24 mouse cellular contexts compared by ENCODE assay signal in genomic region chr13:89709497-89710201, GRCm38 (mm10). TPM values are rescaled to one million over a fixed set of nuclear protein-coding genes. Genes with fewer than 3 reads are reported as not detected.
DNase-seq lines count a peak whose midpoint lies in the region; ATAC-seq lines count a peak whose summit lies in the region.
"Had no signal": no experiment of that assay in that cellular context is flagged by ENCODE, and none has a peak within 500 bp of the region (broad histone marks: within the 10 kb centered on the region; RNA-seq: fewer than 3 reads in every experiment).

No protein-coding gene starts in this region.

- no peaks in the 10 kb centered on the region for H3K27me3 ChIP-seq in intestine, embryonic 15.5 days (replicated peaks)
- H3K27me3 ChIP-seq in intestine, embryonic 16.5 days (replicated peaks; ENCODE audit: control insufficient read depth, insufficient read depth, low read length): no peaks in the 10 kb centered on the region
- H3K27me3 ChIP-seq in liver, embryonic 15.5 days: no peaks in the 10 kb centered on the region
- no peaks in the 10 kb centered on the region for H3K27me3 ChIP-seq in stomach, embryonic 16.5 days (ENCODE audit: control insufficient read depth, insufficient read depth, low read length)
- H3K27me3 ChIP-seq: forebrain, embryonic 13.5 days; kidney, embryonic 15.5 days; limb, embryonic 13.5 days; lung, embryonic 15.5 days had no signal

- WGBS in intestine, embryonic 15.5 days: 51% methylated on average over 4 of the region's 4 CpGs
- WGBS in intestine, embryonic 16.5 days: 51% methylated on average over 4 of the region's 4 CpGs
- 42% methylated on average over 4 of the region's 4 CpGs for WGBS in liver, embryonic 15.5 days (ENCODE audit: insufficient replicate concordance)
- WGBS in stomach, embryonic 16.5 days: 42% methylated on average over 4 of the region's 4 CpGs

- no peak overlapping the region for H3K4me2 ChIP-seq in intestine, embryonic 15.5 days (replicated peaks)
- H3K4me2 ChIP-seq in intestine, embryonic 16.5 days (ENCODE audit: low read depth, low read length): no peak overlapping the region
- no peak overlapping the region for H3K4me2 ChIP-seq in liver, embryonic 15.5 days
- no peak overlapping the region for H3K4me2 ChIP-seq in stomach, embryonic 16.5 days (ENCODE audit: low read depth, low read length)
- H3K4me2 ChIP-seq: forebrain, embryonic 13.5 days; kidney, embryonic 15.5 days; limb, embryonic 13.5 days; lung, embryonic 15.5 days; midbrain, embryonic 11.5 days had no signal

- DNase-seq in thymus, postnatal 0 days (ENCODE audit: low spot score): no peak
- DNase-seq in gastrocnemius, adult 8-10 months (ENCODE audit: low spot score in 2 of 2): no peak
- DNase-seq: adrenal gland, postnatal 10 days; B cell, adult 2 months; cerebellum, adult 8-10 months; cerebellum, postnatal 25 days; gastrocnemius, postnatal 14 days; heart, postnatal 14 days; kidney, adult 18-20 months; kidney, postnatal 25 days; lung, postnatal 36 days; thymus, adult 2 months had no signal

- H3K4me3 ChIP-seq in intestine, embryonic 15.5 days (replicated peaks): no peak overlapping the region
- H3K4me3 ChIP-seq in intestine, embryonic 16.5 days (ENCODE audit: low read length): no peak overlapping the region
- no peak overlapping the region for H3K4me3 ChIP-seq in liver, embryonic 15.5 days (replicated peaks)
- no peak overlapping the region for H3K4me3 ChIP-seq in stomach, embryonic 16.5 days (replicated peaks; ENCODE audit: low read length)
- H3K4me3 ChIP-seq: forebrain, embryonic 13.5 days; kidney, embryonic 15.5 days; layer of hippocampus, adult 2 months; limb, embryonic 13.5 days; lung, embryonic 15.5 days had no signal

- ATAC-seq in intestine, embryonic 15.5 days: peak; percentile 93
- ATAC-seq in intestine, embryonic 16.5 days: peak; percentile 89
- ATAC-seq in liver, embryonic 15.5 days (ENCODE audit: insufficient read depth): peak; percentile 70
- ATAC-seq in stomach, embryonic 16.5 days (ENCODE audit: insufficient read depth, low FRiP score): peak; percentile 68; the same call in 1 of the 2 replicates
- ATAC-seq: forebrain, embryonic 13.5 days; hindbrain, embryonic 16.5 days; midbrain, embryonic 16.5 days had no signal

- no peaks in the 10 kb centered on the region for H3K4me1 ChIP-seq in intestine, embryonic 15.5 days (replicated peaks)
- no peaks in the 10 kb centered on the region for H3K4me1 ChIP-seq in intestine, embryonic 16.5 days (ENCODE audit: control insufficient read depth, insufficient read depth, low read length)
- no peaks in the 10 kb centered on the region for H3K4me1 ChIP-seq in liver, embryonic 15.5 days (replicated peaks)
- no peaks in the 10 kb centered on the region for H3K4me1 ChIP-seq in stomach, embryonic 16.5 days (ENCODE audit: control insufficient read depth, insufficient read depth, low read length)
- H3K4me1 ChIP-seq: forebrain, embryonic 13.5 days; kidney, embryonic 15.5 days; lung, embryonic 15.5 days had no signal

- H3K9ac ChIP-seq in intestine, embryonic 15.5 days: no peak overlapping the region
- no peak overlapping the region for H3K9ac ChIP-seq in intestine, embryonic 16.5 days (ENCODE audit: low read depth, low read length)
- no peak overlapping the region for H3K9ac ChIP-seq in liver, embryonic 15.5 days
- no peak overlapping the region for H3K9ac ChIP-seq in stomach, embryonic 16.5 days (ENCODE audit: low read length)
- H3K9ac ChIP-seq: forebrain, embryonic 13.5 days; kidney, embryonic 15.5 days; limb, embryonic 13.5 days; lung, embryonic 15.5 days had no signal

- no peaks in the 10 kb centered on the region for H3K9me3 ChIP-seq in intestine, embryonic 15.5 days
- no peaks in the 10 kb centered on the region for H3K9me3 ChIP-seq in intestine, embryonic 16.5 days (ENCODE audit: control insufficient read depth, low read length)
- H3K9me3 ChIP-seq in liver, embryonic 15.5 days (replicated peaks): no peaks in the 10 kb centered on the region
- H3K9me3 ChIP-seq in stomach, embryonic 16.5 days (replicated peaks; ENCODE audit: control insufficient read depth, low read length): no peaks in the 10 kb centered on the region
- H3K9me3 ChIP-seq: forebrain, embryonic 13.5 days; kidney, embryonic 15.5 days; limb, embryonic 13.5 days; lung, embryonic 15.5 days had no signal

- H3K36me3 ChIP-seq in intestine, embryonic 15.5 days: 0 out of 2 replicates have a peak, but pooled peaks cover 4% of the 10 kb centered on the region
- no peaks in the 10 kb centered on the region for H3K36me3 ChIP-seq in intestine, embryonic 16.5 days (ENCODE audit: control insufficient read depth, insufficient read depth, low read length)
- H3K36me3 ChIP-seq in liver, embryonic 15.5 days (replicated peaks): no peaks in the 10 kb centered on the region
- H3K36me3 ChIP-seq in stomach, embryonic 16.5 days (ENCODE audit: control insufficient read depth, insufficient read depth, low read length): 0 out of 2 replicates have a peak, but pooled peaks cover 4% of the 10 kb centered on the region

- no peak overlapping the region for H3K27ac ChIP-seq in intestine, embryonic 15.5 days
- H3K27ac ChIP-seq in intestine, embryonic 16.5 days (ENCODE audit: low read length): no peak overlapping the region
- H3K27ac ChIP-seq in liver, embryonic 15.5 days (replicated peaks): no peak overlapping the region
- H3K27ac ChIP-seq in stomach, embryonic 16.5 days (ENCODE audit: low read length): no peak overlapping the region
- H3K27ac ChIP-seq: forebrain, embryonic 13.5 days; kidney, embryonic 15.5 days; layer of hippocampus, adult 2 months; limb, embryonic 13.5 days had no signal

RNA-seq across cellular contexts. Expression of gene Vcan, which starts 32.7 kb away (rescaled TPM):
- polyA plus RNA-seq in intestine, embryonic 15.5 days (2015; fragmentation: Nextera tagmentation; extraction: Ambion mirVana): 25.8 and 30.9 TPM in 2 replicates
- polyA plus RNA-seq in intestine, embryonic 16.5 days (2015; fragmentation: Nextera tagmentation; extraction: Ambion mirVana): 13.3 and 15.6 TPM in 2 replicates
- polyA plus RNA-seq in liver, embryonic 15.5 days (2015; fragmentation: Nextera tagmentation; extraction: Ambion mirVana): 1.0 and 1.2 TPM in 2 replicates
- 28.2 and 28.8 TPM in 2 replicates for polyA plus RNA-seq in stomach, embryonic 16.5 days (2015; fragmentation: Nextera tagmentation; extraction: Ambion mirVana)
- 1.9 and 2.6 TPM in 2 replicates for polyA plus RNA-seq in thymus, postnatal 0 days (2015; fragmentation: Nextera tagmentation; extraction: Ambion mirVana)
- 1 to 10 TPM; 1.9 to 3.6 (median 3.1) TPM for total RNA-seq in gastrocnemius, adult 8-10 months (2022)
